Mouse (Mus musculus) embryonic facial prominence, embryonic 14.5 days (tissue): ENCODE measurements at regions not wholly inside any gene's neighbourhood (a gene's known extent, or its start where the extent isn't known, plus 50 kb on each side); places are given as distances from the start of the nearest gene placed in this dataset.

Experiments used
- ATAC-seq: fragments of 200-750 bp; cut with Nextera tagmentation; 2 replicates; pipeline ENCODE4 v1.8.0; 2017; ENCODE audit warnings: low read depth, moderate number of reproducible peaks, moderate TSS enrichment
- DNase-seq: peaks from one replicate; pipeline ENCODE4 v3.0.0-alpha.2; 2015; ENCODE audit warnings: low spot score
- H3K27ac ChIP-seq: fragments of 300-500 bp; sonication (generic); replicated peaks from 2 replicates; pipeline ENCODE4 v1.5.1; 2014; ENCODE audit warnings: low read depth, mild to moderate bottlenecking, low read length, moderate library complexity
- H3K27me3 ChIP-seq: fragments of 300-500 bp; sonication (generic); replicated peaks from 2 replicates; pipeline ENCODE4 v1.6.1; 2014; ENCODE audit warnings: low read length; ENCODE audit not compliant: control insufficient read depth, insufficient read depth
- H3K36me3 ChIP-seq: fragments of 300-500 bp; sonication (generic); 2 replicates; pipeline ENCODE4 v1.6.1; 2014; ENCODE audit warnings: low read length, mixed read lengths; ENCODE audit not compliant: control insufficient read depth, insufficient read depth
- H3K4me1 ChIP-seq: fragments of 300-500 bp; sonication (generic); 2 replicates; pipeline ENCODE4 v1.6.1; 2014; ENCODE audit warnings: antibody characterized with exemption, low read length; ENCODE audit not compliant: control insufficient read depth, insufficient read depth
- H3K4me2 ChIP-seq: fragments of 300-500 bp; sonication (generic); 2 replicates; pipeline ENCODE4 v1.6.1; 2014; ENCODE audit warnings: low read depth, mild to moderate bottlenecking, low read length, moderate library complexity, mixed read lengths
- H3K4me3 ChIP-seq: fragments of 300-500 bp; sonication (generic); 2 replicates; pipeline ENCODE4 v1.5.1; 2014; ENCODE audit warnings: low read depth, mild to moderate bottlenecking, low read length
- H3K9ac ChIP-seq: fragments of 300-500 bp; sonication (generic); 2 replicates; pipeline ENCODE4 v1.6.1; 2014; ENCODE audit warnings: low read depth, mild to moderate bottlenecking, low read length, moderate library complexity, mixed read lengths
- H3K9me3 ChIP-seq: fragments of 300-500 bp; sonication (generic); 2 replicates; pipeline ENCODE4 v1.6.1; 2016; ENCODE audit warnings: low read length; ENCODE audit not compliant: control insufficient read depth
- WGBS: fragments of 180-500 bp; shearing (Covaris S2); extraction: QIAGEN DNeasy Blood & Tissue Kit; methylation state at CpG from one replicate; pipeline ENCODE4 v1.1.7; 2014; 5-methylcytosine and 5-hydroxymethylcytosine counted together

- ATAC-seq, result no peak
- Histone ChIP-seq H3K27ac (no peak overlapping the region), H3K4me2 (no peak overlapping the region), H3K9me3 (no peaks in the 10 kb centered on the region), H3K27me3 (no peaks in the 10 kb centered on the region), H3K4me1 (no peaks in the 10 kb centered on the region), H3K9ac (no peak overlapping the region), H3K36me3 (no peaks in the 10 kb centered on the region), H3K4me3 (no peak overlapping the region)
- DNase-seq, result no peak
- WGBS, result 79% methylated on average over 1 of the region's 1 CpGs
Measured at GRCm38 (mm10) chr15:56979353-56979752, 498.1 kb downstream of the Slc22a22 start.

DNA sequence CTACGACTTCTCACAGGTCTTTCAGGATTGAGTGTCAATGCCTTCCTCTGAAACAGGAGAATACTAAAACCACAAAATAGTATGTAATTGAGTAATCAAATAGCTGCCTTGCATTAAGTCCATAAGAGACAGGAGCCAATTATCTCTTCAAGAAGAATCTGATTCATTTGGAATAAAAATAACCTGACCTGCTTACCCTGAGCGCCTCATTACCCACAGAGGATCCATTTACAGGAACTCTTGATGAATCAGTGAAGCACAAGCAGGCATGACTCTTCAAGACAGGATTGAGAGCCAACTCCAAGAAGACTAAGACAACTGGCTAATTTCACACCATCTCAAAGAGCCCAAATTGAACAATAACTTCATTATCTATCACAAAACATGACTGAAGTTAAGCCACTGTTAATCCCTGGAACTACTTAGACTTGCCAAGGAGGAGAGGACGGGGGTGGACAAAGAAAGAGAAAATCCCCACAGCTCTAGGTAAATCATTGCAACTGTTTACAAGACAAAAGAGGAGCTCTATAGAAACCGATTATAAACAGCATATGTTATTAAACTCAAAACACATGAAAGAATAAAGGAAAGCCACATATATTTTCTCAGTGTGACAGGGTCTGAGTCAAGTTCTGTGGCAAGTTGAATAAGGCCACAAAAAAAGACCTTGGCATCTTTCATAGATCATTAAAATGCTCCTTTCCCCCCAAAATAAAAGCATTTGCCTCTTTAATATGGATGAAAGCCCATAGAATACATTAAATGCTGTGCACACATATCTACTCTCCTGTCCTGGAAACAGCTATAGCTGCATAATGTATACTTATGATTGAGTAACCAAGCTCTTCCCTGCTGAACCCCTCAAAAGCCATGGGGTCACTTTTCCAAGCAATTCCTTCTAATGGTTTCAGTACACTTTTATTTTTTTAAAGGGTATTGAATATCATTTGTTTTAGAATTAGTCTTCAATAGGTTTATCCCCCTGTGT is 501.7 kb downstream of the Slc22a22 start:
- Histone ChIP-seq H3K9me3 (no peaks in the 10 kb centered on the region), H3K4me2 (no peak overlapping the region), H3K36me3 (no peaks in the 10 kb centered on the region), H3K4me3 (no peak overlapping the region), H3K27ac (no peak overlapping the region), H3K27me3 (no peaks in the 10 kb centered on the region), H3K4me1 (no peaks in the 10 kb centered on the region), H3K9ac (no peak overlapping the region)
- WGBS, result 47% methylated on average over 4 of the region's 4 CpGs
- peak; percentile 54 for DNase-seq
- ATAC-seq, result peak; percentile 82; the same call in 1 of the 2 replicates

GRCm38 (mm10) chr15:56970140-56970539 is 507.3 kb downstream of the Slc22a22 start:
- H3K4me1 ChIP-seq, result no peaks in the 10 kb centered on the region

GRCm38 (mm10) chr15:56956356-56956755 is 521.1 kb downstream of the Slc22a22 start:
- H3K9me3 ChIP-seq, result no peaks in the 10 kb centered on the region
- no peak overlapping the region for H3K9ac ChIP-seq
- DNase-seq (peak; percentile 78), ATAC-seq (peak; percentile 47; the same call in 1 of the 2 replicates)
- no peaks in the 10 kb centered on the region for H3K36me3 ChIP-seq
- H3K4me2 ChIP-seq, result no peak overlapping the region
- peak overlapping the region; percentile 61 for H3K27ac ChIP-seq
- no peaks in the 10 kb centered on the region for H3K4me1 ChIP-seq
- WGBS, result 38% methylated on average over 2 of the region's 2 CpGs
- H3K4me3 ChIP-seq, result no peak overlapping the region
- H3K27me3 ChIP-seq, result no peaks in the 10 kb centered on the region

More at GRCm38 (mm10) chr15:56970140-56970539, 507.3 kb downstream of the Slc22a22 start:
- Histone ChIP-seq H3K27me3 (no peaks in the 10 kb centered on the region), H3K36me3 (no peaks in the 10 kb centered on the region), H3K4me2 (no peak overlapping the region), H3K27ac (no peak overlapping the region), H3K4me3 (no peak overlapping the region), H3K9me3 (no peaks in the 10 kb centered on the region), H3K9ac (no peak overlapping the region)
- 59% methylated on average over 1 of the region's 1 CpGs for WGBS
- DNase-seq (no peak), ATAC-seq (no peak)

- Histone ChIP-seq H3K4me2 (no peak overlapping the region), H3K9ac (no peak overlapping the region), H3K27me3 (no peaks in the 10 kb centered on the region), H3K4me1 (no peaks in the 10 kb centered on the region), H3K27ac (no peak overlapping the region), H3K9me3 (no peaks in the 10 kb centered on the region), H3K36me3 (no peaks in the 10 kb centered on the region), H3K4me3 (no peak overlapping the region)
- DNase-seq, result no peak
- ATAC-seq, result no peak
Measured at GRCm38 (mm10) chr15:56952176-56952575, 525.2 kb downstream of the Slc22a22 start.

DNA sequence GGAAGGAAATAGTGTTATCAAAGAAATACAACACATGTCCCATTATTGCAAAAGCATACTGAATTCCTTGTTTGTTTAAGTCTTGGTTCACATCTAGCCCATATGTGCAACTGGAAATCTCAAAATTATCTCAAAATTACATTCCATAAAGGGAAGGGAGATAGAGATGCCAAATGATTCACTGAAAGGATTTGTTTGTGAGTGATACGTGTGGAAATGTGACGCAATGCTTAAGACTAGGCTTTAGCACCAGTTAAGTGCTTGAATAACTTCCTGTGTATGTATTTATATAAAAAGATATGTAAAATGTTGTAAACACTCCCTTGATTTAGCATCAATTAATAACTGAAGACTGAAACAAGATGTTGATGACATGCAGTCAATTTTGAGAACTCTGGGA is 526.6 kb downstream of the Slc22a22 start:
- no peak for ATAC-seq
- no peak overlapping the region for H3K27ac ChIP-seq
- no peak overlapping the region for H3K9ac ChIP-seq
- 89% methylated on average over 2 of the region's 2 CpGs for WGBS
- no peaks in the 10 kb centered on the region for H3K36me3 ChIP-seq
- no peaks in the 10 kb centered on the region for H3K4me1 ChIP-seq
- H3K4me3 ChIP-seq, result no peak overlapping the region
- no peaks in the 10 kb centered on the region for H3K27me3 ChIP-seq
- no peak for DNase-seq
- no peak overlapping the region for H3K4me2 ChIP-seq
- H3K9me3 ChIP-seq, result no peaks in the 10 kb centered on the region

GRCm38 (mm10) chr15:56940891-56941290 is 536.5 kb downstream of the Slc22a22 start:
- ATAC-seq, result no peak
- no peaks in the 10 kb centered on the region for H3K27me3 ChIP-seq
- H3K9me3 ChIP-seq, result no peaks in the 10 kb centered on the region
- 77% methylated on average over 1 of the region's 1 CpGs for WGBS
- no peak overlapping the region for H3K9ac ChIP-seq
- DNase-seq, result no peak
- H3K4me1 ChIP-seq, result no peaks in the 10 kb centered on the region
- no peaks in the 10 kb centered on the region for H3K36me3 ChIP-seq
- H3K27ac ChIP-seq, result no peak overlapping the region
- H3K4me3 ChIP-seq, result no peak overlapping the region
- H3K4me2 ChIP-seq, result no peak overlapping the region

- H3K4me2 ChIP-seq, result no peak overlapping the region
- H3K36me3 ChIP-seq, result no peaks in the 10 kb centered on the region
- no peak for ATAC-seq
- H3K9me3 ChIP-seq, result no peaks in the 10 kb centered on the region
- no peaks in the 10 kb centered on the region for H3K27me3 ChIP-seq
- no peaks in the 10 kb centered on the region for H3K4me1 ChIP-seq
- H3K9ac ChIP-seq, result no peak overlapping the region
- peak; percentile 18 for DNase-seq
- H3K4me3 ChIP-seq, result no peak overlapping the region
- H3K27ac ChIP-seq, result no peak overlapping the region
Measured at GRCm38 (mm10) chr15:56896553-56896952, 580.9 kb downstream of the Slc22a22 start.

DNA sequence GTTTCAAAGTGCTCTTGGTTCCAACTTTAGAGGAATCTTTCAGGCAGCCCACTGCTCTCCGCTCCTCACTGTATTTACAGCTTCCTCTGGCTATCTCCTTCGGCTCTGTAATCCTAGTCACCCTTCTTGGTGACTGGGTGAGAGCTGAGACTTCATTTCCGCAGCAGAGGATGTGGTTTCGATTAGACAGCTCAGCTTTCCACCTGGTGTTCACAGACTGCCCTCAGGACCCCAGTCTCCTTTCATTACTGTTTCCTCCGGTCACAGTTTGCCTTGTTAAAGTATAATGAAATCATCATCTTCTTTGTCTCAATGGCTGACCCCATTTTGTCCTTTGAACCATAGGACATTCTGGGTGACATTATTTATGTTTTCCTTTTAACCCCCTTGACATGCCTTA is 595.9 kb downstream of the Slc22a22 start:
- no peak for DNase-seq
- no peak for ATAC-seq
- Histone ChIP-seq H3K27me3 (no peaks in the 10 kb centered on the region), H3K4me3 (no peak overlapping the region), H3K36me3 (no peaks in the 10 kb centered on the region), H3K4me2 (no peak overlapping the region), H3K4me1 (no peaks in the 10 kb centered on the region), H3K27ac (no peak overlapping the region), H3K9me3 (peaks cover 6% of the 10 kb centered on the region), H3K9ac (no peak overlapping the region)
- 30% methylated on average over 5 of the region's 5 CpGs for WGBS
